Mouse (Mus musculus) ovary, adult 18-20 months (tissue): ENCODE results near the gene Wdr46.
"Not testable (repeated sequence)": the region's sequence is repeated elsewhere in the genome, so short reads cannot be mapped to it uniquely, and the experiment has no call there.

ENCODE experiments used
- DNase-seq: peaks from one replicate; pipeline ENCODE4 v3.0.0; 2022; ENCODE audit warnings: low spot score, mixed read lengths

Wdr46 gene

DNA sequence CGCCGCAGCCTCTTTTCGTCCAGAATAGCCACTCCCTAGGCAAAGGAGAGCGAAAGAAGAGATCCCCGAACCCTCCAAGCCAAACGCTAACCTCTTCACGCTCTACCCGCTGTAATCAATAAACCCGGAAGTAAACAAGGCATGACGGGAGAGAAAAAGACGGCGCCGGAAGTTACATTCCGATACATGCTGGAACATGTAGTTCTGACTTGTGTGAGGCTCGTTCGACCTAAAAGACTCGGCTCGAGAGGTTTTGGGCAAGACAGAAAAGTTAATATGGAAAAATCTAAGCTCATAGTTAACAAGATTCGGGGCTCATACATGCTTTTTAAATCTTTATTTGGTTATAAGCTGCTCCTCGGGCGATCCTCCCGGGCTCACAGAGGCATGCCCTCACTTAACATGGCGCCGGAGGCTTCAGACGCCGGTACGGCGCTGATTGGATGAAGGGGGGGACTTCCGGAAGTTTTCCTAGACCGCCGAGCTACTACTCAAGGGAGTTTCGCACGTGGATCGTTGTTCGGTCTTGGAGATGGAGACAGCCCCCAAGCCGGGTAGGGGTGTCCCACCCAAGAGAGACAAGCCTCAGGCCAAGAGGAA lies at the start of gene Wdr46, which contains the start of gene Pfdn6:
Gene Wdr46 (plus strand): TSS at position 455 of the 600 bp plus-strand sequence.
Gene Pfdn6 (minus strand): TSS at position 138 of the 600 bp plus-strand sequence.
- peak; percentile 71 for DNase-seq

DNA sequence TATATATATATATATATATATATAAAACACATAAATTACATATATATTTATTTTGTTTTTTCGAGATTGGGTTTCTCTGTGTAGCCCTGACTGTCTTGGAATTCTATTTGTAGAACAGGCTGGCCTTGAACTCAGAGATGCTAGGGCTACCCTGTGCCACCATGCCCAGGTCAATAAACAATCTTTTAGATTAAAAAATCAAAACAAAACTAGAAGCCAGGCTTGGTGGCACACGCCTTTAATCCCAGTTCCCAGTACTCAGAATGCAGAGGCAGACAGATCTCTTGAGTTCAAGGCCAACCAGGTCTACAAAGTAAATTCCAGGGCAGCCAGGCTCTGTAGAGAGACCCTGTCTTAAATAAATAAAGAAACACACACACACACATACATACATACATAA lies 49.1 kb upstream of the Wdr46 start:
- no peak for DNase-seq

DNA sequence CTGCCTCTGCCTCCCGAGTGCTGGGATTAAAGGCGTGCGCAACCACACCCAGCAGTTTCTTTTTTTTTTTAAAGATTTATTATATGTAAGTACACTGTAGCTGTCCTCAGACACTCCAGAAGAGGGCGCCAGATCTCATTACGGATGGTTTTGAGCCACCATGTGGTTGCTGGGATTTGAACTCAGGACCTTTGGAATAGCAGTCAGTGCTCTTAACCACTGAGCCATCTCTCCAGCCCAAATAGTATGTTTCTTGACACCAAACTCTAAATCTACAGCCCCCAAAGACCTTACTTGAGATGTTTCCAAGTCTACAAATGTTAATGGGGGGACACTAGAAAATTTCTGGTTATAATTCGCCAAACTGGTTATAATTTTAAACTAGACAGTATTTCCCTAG lies 48.6 kb upstream of the Wdr46 start:
- not testable (repeated sequence) for DNase-seq

DNA sequence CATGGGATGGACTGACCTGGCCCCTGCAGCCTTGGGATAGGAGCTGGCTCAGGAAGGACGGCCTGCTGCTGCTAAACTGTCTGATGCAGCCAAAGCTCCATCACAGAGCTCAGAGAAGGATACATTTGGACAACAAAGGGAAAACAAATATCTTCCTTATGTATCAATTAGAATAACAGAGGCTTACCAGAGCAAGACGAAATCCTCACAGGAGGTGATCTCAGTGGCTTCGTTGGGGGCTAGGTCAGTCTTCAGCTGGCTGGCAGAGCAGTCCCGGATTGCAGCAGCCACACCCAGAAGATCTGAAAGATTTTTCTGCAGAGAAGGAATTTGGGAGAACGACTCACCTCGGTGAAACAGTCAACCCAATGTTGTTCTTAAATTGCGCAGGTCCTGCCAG lies 48.0 kb upstream of the Wdr46 start:
- DNase-seq = no peak

DNA sequence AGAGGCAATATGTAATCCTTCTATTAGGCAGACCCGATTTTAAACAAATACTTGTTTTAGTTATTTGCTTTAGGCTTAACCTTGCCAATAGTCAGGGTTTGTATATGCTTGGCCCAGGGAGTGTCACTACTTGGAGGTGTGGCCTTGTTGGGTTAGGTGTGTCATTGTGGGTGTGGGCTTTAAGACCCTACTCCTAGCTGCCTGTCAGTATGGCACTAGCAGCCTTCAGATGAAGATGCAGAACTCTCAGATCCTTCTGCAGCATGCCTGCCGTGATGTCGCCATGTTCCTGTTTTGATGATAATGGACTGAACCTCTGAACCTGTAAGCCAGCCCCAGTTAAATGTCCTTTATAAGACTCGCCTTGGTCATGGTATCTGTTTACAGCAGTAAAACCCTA lies 47.4 kb upstream of the Wdr46 start:
- not testable (repeated sequence) for DNase-seq

DNA sequence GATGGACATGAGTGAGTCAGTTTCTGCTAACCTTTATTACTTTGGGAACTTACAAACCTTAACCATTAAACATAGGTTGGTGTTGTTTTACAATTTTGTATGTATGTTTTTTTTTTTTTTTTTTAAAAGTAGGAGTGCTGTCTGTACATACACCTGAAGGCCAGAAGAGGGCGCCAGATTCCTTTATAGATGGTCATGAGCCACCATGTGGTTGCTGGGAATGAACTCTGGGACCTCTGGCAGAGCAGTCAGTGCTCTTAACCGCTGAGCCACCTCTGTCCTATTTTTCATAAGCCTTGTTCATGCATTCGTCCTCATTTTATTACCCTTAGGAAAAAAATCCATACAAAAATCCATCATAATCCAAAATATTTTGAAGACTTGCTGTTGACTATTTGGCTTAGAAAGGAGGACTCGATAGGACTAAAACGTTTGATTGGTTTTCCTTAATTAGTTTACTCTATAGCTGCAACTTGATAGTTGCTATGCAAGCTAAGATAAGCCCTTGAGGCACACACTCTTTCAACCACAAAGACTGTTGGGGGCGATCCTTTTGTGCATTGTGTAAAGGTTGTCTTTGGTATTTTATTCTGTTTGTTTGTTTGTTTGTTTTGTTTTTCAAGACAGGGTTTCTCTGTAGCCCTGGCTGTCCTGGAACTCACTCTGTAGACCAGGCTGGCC lies 43.2 kb upstream of the Wdr46 start:
- DNase-seq = no peak

DNA sequence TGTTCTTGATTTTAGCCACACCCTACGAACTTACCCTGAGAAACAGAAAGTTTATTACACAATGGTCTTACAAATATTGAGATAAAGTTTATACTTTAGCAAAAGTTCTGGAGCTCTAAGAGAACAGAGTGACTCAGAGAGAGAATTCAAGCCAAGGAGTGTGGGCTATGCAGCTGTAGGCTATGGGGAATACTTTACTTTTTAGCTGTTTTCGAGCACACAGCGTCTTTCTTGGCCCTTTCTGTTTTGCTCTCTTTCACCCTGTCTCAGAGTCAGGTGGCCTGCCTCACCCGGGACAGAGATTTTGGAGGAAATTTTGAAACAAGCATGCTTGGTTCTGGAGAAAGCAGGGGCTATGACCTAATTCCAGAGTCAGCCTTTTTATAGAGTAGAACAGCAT lies 42.3 kb upstream of the Wdr46 start:
- not testable (repeated sequence) for DNase-seq

DNA sequence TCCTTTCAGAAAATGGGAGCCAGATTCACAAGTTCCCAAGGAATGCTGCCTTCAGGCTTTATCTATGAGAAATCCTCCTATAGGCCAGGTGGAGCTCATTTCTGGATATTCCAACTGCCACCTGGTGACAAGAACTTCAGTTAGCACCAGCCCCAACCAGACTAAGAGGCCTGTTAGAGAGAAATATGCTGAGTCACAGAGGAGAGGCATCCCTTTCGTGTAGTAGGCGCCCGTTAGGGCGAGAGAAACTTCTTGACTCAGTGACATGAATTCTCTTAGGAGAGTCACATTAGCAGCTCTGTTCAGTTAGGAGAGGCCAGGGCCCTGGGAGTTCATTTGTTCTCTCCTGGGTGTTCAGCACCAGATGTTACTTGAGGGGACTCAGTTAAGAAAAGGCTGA lies 40.8 kb upstream of the Wdr46 start:
- DNase-seq = no peak

DNA sequence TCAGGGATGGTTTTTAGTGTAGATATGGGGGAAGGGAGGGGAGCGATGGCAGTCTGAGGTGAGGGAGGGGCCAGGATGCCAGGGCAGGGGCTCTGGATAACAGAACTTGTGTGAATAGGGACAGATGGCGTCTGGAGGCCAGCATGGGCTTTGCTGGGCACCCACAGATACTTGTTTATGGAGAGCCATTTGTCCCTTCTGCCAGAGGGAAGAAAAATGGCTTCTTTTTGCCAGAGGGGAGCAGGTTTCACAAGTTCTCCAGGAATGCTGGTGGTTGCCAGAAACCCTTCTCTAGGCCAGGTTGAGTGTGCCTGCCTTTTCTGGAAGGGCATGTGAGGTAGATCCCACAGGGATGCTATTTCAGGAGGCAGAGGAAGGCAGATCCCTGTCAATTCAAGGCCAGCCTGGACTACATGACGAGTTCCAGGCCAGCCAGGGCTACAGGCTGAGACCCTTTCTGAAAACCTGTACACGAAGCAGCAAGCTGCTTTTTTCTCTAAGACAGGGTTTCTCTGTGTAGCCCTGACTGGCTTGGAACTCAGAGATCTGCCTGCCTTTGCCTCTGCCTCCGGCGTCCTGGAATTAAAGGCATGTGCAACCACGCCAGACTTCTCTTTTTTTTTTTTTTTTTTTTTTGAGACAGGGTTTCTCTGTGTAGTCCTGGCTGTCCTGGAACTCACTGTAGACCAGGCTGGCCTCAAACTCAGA lies 40.0 kb upstream of the Wdr46 start:
- no peak for DNase-seq

DNA sequence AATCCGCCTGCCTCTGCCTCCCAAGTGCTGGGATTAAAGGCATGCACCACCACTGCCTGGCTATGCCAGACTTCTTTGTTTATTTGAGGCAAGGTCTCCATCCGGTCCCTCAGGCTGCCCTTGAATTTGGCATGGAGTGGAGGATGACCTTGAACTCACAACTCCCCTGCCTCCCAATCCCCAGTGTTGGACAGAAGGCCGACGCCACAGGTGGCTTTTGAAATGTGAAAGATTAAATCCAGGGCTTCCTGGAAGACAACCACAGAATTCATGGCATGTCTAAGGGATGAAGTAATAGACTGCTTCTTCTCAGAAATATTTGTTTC lies 39.5 kb upstream of the Wdr46 start:
- DNase-seq = no peak

DNA sequence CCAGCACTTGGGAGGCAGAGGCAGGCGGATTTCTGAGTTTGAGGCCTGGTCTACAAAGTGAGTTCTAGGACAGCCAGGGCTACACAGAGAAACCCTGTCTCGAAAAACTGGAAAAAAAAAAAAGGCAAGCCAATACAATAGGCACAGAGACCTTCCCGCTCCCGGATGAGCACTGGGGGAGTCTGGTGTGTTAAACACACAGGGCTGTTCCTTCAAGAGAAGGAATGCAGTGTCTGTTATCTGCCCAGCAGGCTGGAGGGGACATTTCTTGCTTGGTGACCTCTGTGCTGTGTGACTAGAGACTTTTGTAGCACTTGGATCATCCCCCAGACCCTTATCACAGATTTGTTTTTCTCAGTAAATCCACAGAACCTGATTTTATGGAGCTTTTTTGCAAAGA lies 38.8 kb upstream of the Wdr46 start:
- DNase-seq = no peak

DNA sequence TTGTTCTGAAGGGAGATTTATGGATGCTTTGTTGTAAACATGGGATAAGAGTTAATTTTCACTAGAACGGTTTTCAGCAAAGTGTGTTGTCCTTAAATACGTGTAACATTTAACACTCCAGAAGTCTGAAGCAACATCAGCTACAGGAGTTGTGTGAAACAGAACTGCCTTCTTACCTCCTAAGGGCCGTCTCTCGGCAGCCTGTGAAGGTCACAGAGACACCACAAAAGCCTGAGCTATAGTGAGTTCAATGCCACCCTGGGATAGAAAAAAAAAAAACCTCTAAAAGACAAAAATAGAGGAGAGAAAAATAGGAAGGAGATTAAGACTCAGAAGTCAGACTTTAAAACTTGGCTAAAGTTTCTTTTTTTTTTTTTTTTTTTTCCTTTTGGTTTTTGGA lies 38.4 kb upstream of the Wdr46 start:
- no peak for DNase-seq

DNA sequence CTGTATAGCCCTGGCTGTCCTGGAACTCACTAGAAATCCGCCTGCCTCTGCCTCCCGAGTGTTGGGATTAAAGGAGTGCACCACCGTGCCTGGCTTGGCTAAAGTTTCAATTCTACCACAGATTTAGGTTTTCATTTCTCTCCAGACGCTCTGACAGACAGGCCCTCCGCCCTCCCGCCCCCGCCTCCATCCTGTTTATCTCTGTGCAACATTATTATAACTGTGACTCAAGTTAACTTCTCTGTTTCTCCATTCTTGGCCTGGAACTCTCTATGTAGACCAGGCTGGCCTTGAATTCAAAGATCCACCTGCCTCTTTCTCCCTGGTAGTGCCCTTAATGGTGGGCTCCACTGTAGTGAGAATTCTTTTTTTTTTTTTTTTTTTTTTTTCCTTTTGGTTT lies 38.0 kb upstream of the Wdr46 start:
- DNase-seq = no peak

DNA sequence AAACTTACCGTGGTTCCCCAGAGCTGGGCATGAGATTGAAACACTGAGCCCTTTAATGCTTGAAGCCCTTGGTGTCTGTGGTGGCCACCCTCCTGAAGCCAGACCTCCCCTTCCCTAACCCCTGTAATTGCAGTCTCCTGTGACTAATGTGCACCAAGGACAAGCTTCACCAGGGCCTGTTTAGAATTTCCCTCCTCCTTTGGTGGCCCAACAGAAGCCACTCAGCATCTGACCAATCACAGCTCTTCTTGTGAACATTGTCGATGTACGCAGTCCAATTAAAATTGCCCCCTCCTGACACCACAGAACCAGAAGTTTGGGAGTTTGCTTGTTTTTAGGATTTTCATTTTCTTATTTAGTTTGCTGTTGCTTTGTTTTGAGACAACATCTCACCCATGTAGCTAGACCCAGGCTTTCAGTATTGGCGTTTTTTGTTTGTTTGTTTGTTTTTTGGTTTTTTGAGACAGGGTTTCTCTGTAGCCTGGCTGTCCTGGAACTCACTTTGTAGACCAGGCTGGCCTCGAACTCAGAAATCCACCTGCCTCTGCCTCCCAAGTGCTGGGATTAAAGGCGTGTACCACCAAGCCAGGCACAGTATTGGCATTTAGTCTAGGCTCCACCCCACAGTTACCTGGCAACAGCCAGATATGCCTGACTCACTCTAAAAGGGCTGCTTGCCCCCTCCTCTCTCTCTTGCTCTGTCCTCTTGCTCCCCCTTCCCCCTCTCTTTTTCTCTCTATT lies 36.4 kb upstream of the Wdr46 start:
- DNase-seq = not testable (repeated sequence)

DNA sequence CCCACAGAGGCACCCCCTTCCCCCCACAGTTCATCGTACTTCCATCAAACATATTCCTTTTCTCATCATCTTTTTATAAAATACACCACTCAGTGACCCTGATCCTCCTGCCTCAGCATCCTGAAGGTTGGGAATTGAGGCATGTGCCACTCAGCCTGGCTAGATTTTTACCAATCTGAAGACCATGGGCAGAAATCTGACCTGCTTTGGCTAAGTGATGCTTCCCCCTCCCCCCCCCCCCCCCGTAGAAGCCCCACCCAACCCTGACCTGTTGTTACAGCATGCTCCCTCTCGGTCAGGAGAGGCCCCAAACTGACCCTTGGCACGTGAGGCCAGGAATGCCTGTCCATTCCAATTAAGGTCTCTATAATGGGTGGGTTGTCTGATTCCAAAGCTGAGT lies 35.6 kb upstream of the Wdr46 start, which contains the start of gene Platr17:
Gene Platr17 (plus strand): TSS at position 301 of the 400 bp plus-strand sequence.
- not testable (repeated sequence) for DNase-seq

DNA sequence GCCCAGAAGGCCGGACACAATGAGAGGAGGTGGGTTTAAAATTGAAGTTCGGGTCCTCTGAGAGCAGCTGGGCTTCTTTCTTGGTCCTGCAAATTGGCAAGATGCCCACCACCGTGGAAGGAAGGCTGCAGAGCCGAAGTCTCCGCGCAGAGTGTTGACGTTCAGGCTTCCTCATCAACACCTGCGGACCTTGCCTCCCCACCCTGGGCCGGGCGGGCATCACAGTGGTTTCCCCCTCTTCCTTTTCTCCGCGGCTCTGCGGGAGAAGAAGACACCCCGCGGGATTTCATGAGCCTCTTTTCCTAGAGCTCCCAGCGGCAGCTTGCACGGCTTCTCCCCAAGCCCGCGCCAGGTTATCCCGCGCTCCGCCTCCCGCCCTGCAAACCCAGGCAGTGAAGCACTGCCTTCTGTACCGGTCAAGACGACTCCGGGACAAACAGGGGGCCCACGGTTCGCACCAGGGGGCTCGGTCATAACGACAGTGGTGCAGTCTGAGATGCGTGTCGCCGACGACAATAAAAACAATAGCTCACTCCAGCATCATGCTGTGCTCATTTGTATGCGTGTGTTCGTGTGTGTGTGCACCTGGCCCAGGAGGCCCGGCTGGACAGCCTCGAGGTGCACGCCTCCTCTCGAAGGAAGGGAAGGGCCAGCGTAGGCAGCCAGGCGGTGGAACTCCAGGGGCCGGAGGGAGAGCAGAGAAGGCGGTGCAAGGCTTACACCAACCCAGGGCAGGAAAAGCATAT lies 32.0 kb upstream of the Wdr46 start:
- peak; percentile 28 for DNase-seq

DNA sequence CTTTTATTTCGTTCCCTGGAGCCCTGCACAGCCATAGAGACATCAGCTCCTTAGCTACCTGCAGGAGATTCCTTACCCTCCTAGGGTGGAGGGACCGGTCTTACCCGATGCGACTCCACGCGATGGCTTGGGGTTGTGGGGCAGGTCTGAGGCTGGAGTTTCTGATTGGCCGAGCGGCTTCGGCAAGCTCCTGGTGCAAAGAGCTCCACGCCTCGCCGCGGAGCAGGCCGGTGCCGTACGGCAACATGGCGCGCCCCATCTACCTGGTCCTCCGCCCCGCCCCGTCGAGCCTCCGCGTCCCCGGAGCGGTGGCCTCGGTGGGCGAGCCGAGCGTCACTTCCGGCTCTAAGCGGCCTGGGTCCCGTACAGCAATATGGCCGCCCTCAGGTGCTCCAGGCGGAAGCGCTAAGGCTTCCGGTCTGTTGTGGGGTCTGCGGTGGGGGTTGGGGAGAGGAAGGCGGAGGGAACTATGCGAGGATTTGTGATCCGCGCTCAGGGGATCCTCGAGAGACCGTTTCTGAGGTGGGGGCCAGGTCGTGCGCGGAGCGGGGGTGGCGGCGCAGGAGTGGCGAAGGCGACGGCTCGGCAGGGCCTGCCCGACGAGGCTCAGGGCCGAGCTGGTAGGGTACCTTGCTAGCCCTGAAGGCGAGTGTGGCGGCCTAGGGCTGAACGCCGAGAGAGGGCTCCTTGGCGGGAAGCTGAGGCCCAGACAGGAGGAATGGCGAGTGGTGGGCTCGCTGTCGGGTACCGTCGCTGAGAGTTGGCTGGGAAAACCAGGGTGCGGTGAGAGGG lies 31.2 kb upstream of the Wdr46 start, which contains the start of gene Daxx:
Gene Daxx (plus strand): TSS at position 338 of the 792 bp plus-strand sequence.
- peak; percentile 97 for DNase-seq

DNA sequence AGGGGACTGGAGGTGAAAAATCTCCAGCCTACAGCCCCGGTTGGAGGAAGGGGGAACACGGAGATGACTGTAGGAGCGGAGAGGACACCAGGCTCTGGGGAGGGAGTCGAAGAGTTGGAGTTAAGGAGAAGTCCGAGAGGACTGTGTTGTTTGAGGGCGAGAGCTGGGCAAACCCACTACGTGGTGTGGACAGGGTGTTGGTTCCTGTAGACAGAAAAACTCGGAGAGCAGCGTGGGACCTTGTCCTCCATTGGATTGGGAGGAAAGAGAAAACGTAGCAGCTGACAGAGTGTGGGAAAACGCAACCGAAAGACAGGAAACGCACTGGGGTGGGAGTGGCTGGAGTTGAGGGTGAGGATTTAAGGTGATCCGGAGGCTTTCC lies 30.6 kb upstream of the Wdr46 start:
- DNase-seq = peak; percentile 28

DNA sequence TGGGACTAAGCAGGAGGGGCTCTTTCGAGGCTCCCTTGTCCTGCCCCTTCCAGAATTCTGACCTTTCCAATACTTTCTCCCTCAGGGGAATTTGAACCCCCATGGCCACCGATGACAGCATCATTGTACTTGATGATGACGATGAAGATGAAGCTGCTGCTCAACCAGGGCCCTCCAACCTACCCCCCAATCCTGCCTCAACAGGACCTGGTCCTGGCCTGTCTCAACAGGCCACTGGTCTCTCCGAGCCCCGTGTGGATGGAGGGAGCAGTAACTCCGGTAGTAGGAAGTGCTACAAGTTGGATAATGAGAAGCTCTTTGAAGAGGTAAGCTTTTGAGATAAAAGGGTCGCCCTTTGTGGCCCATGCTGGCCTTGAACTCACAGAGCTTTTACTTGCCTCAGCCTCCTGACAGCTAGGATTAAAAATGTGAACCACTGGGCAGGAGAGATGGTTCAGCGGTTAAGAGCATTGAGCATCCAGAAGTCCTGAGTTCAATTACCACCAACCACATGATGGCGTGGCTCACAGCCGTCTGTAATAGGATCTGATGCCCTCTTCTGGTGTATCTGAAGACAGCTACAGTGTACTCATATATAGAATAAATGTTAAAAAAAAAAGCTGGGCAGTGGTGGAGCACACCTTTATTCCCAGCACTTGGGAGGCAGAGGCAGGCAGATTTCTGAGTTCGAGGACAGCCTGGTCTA lies 30.0 kb upstream of the Wdr46 start:
- DNase-seq = no peak

DNA sequence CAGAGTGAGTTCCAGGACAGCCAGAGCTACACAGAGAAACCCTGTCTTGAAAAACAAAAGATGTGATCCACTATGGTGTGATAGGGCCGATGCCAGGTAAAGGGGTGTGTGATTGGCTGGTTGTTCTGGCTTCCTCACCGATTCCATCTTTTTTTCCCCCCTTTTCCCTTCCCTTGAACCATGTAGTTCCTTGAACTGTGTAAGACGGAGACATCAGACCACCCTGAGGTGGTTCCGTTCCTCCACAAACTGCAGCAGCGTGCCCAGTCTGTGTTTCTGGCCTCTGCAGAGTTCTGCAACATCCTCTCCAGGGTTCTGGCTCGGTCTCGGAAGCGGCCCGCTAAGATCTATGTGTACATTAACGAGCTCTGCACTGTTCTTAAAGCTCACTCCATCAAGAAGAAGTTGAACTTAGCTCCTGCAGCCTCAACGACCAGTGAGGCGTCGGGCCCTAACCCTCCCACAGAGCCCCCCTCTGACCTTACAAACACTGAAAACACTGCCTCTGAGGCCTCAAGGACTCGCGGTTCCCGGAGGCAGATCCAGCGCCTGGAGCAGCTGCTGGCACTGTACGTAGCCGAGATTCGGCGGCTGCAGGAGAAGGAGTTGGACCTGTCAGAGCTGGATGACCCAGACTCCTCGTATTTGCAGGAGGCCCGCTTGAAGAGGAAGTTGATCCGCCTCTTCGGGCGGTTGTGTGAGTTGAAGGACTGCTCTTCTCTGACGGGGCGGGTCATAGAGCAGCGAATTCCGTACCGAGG lies 29.2 kb upstream of the Wdr46 start:
- DNase-seq = no peak
